Mouse (Mus musculus): ENCODE measurements around the gene Lrtm1.

DNA sequence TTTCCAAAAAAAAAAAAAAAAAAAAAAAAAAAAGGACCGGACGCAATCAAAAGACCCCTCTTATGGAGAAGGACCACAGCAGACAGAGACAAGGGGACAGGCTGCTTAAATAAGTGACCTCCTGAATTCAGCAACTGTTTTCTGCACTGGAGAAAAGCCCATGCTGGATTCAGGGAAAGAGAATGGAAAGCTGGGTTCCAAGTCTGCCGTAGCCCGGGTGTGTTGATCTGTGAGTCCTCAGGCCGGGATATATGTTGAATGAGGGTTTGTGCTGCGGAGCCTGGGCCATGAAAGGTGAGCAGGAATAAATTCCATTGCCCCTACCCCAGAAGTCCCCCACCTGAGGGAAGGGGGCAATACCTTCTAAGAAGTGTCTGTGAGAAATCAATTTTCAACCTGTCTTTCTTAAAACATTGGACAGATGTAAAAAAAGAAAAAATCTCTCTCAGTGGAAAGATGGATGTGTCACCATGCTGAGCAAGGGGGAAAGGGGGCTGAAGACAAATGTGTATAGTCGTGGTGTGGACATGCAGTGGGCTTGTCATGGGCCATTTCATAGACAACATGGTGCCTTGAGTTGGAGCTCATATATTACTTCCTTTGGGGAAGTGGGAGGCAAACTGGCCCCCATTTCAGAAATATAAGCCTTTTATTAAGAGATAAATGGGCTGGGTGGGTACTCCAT, 450 bp downstream of the Lrtm1 start:
- TF ChIP-seq CTCF (IDR thresholded peaks at IDR 0.05; ENCODE audit: extremely low read depth, insufficient read depth, insufficient read length, insufficient replicate concordance) = no peak
- TF ChIP-seq POLR2A (IDR thresholded peaks at IDR 0.05; ENCODE audit: low read depth, low read length) = no peak

Data from spleen, adult 2 months (tissue).